Mouse (Mus musculus) urinary bladder, postnatal 4 days (tissue): ENCODE data around the gene Fam207a.
A peak's percentile ranks its signal among the peaks of the same experiment; 100 is the strongest.

Source experiments
- DNase-seq, 2 experiments: peaks; one replicate each; pipeline ENCODE4 v3.0.0; 2021 to 2022; ENCODE audit warnings: low spot score in 2 of 2

Fam207a gene

DNA sequence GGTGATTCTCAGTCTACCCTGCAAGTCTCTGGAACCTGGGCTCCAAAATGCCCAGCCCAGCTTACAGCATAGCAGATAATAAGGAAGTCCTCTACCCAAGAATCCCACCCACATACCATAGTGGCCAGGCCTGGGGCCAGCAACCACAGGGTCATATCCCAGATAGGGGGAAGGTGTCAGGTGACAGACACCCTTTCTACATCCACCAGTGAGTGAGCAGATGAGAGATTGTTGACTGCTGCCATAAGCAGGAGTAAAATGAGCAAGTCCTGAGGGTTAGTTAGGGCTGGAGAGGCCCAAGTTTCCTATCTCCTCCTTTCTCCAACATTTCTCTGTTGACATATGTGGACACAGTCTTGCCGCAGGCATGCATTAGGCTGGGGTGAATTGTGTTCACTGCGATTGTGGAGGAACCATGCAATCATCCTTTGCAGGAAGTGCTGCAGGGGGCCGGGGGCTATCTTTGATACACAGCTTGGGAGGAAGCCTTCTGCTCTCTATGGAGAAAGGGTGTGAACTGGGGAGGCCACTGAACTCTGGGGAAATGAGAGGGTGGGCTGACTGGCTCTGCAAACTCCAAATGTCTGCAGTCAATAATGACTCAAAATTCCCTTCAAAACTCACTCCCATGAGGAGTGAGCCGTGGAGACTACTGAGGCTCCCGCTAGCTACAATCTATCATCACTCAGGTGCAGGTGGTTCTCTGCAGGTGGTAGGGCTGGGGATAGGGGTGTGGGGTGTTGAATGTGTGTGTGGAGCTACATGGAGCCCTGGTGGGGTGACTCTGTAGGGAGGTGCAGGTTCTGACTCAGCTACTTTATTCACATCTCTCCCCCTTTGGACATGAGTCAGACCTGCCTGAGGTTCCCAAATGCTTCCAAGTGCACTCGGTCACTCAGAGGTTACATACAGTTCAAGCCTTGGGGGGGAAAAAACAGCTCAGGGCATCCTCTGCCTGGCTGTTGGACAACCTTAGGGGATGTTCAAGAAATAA, 15.7 kb upstream of the Fam207a start:
- DNase-seq = no peak

DNA sequence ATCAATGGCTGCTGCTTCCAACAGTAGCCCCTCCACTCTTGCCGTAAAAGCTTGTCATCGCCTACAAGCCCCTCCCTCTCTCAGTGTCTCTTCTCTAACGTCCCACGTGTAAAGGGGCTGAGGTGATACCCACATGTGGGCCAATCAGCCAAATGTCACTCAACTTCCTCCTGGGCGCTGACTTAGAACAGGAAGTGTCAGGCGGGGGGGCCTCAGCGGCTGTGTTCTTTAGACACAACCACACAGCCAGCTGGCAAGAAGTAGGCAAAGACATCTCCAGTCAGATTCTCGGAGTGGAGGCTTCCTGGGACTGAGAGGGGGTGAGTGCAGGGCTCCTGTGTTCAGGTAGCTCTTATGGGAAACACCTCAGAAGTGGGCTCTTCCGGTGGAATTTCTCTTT, 14.6 kb upstream of the Fam207a start, which contains the start of gene Itgb2:
TSS of gene Itgb2 (plus strand) at position 113 of the 400 bp plus-strand sequence.
- DNase-seq = no peak

DNA sequence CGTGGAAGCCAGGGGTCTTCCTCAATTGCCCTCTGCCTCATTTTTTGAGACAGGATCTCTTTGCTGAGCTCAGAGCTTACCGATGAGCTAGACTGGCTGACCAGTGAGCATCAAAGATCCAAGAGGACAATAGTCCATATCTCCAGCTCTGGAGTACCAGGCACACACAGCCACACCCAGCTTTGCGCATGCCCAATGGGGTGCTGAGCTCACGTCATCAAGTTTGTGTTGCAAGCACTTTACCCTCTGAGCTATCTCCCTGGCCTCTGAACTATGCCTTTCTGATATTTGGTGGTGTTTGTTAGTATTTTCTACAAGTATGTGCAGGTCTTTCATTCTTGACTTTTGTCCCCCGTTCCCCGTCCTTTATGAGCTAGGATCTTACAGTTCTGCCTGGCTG, 13.0 kb upstream of the Fam207a start:
- DNase-seq = no peak

DNA sequence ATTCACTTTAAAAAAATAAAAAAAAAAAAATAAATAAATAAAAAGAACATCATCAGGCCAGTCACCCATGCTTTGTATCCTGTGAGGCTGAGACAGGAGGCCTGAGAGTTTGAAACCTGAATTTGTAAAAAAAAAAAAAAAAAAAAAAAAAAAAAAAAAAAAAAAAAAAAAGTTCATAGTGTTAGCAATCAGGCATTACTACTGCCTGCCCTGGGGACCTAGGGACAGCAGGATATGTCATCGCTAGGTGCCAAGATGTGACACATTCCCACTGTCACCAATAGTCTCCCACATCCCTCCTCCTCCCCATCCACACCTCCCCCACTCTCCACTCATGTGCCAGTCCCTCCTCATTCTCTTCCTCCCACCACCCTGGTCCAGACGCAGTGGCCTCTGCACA, 10.9 kb upstream of the Fam207a start:
- no peak for DNase-seq

DNA sequence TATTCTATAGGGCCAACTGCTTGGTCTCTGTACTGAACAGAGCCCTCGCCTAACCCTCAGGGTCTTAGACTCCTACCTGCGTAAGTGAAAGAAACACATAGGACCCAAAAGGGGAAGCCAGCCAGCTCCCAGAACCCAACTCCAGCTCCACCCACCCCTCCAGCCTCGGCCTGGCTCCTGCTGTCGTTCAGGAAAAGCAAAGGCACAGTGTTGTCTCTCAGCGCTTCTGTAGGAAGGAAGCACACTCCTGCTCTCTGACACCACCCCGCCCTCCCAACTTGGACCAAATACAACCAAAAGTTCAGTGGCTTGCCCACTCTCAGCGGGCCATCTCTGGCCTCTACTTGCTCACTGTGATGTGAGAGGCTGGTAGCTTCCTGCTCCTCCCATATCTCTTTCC, 7.7 kb upstream of the Fam207a start:
- DNase-seq = no peak

DNA sequence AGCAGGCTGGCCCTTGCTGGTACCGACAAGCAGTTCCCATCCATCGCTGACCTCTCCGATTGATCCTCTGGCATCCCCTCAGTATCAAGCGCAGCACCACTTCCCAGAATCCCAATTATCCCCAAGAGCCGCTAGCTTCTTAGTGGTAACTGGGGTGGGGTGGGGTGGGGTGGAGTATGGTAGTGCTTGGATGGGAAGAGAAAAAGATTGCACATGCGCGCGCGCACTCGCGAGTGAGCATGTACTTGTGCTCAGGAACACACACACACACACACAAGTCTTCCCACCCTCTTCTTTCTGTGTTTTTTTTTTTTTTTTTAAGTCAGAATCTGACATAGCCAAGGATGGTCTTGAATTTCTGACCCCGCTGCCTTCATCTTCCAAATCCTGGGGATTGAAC, 7.2 kb upstream of the Fam207a start:
- no peak for DNase-seq

DNA sequence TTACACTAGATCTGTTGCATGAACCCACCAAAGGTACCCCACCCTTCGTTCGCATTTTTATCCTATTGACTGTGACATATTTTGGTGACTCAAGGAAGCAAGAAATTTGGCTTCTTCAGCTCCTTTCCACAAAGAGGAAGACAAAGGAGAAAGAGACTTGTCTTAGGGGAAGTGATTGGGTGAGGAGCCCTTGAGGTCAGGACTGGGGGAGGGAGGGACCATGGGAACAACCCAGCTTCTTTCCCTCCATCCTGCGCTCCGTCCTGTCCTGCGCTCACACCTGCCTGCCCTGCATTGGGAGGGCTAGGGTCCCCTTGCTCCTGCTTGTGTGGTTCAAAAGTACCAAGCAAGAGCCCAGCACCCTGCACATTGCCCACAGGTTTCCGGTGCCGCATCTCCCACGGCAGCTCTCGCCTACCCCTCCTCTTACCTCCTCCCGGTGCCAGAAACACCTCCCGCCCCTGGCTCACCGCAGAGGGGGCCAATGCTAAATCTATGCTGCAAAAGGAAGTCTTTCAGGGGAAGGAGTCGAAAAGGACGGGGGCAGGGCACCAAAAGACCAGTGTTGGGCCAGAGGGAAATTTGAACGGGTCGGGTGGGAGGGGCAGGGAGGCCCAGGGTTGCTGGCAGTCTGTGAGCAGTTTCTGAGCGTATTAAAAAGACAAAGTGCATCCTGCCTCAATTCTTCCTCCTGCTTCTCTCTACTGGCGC, 6.6 kb upstream of the Fam207a start:
- no peak for DNase-seq

DNA sequence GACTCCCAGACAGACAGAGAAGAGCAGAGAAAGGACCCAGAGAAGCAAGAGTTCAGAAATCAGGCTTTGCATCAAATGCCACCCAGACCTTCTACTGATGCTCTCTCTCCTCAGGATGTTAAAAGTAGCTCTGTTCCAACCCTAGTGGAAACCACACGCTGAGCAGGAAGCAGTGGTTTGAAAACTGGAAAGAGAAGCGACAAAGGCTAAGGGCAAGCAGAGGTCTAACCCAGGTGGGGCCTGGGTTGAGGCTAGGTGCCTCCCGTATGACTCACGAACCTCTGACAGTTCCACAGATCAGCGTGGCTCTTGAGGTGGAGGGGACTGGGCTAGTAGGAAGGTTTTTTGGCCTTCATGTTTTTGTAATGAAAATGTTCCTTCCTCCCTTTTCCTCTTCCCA, 4.9 kb upstream of the Fam207a start:
- no peak for DNase-seq

DNA sequence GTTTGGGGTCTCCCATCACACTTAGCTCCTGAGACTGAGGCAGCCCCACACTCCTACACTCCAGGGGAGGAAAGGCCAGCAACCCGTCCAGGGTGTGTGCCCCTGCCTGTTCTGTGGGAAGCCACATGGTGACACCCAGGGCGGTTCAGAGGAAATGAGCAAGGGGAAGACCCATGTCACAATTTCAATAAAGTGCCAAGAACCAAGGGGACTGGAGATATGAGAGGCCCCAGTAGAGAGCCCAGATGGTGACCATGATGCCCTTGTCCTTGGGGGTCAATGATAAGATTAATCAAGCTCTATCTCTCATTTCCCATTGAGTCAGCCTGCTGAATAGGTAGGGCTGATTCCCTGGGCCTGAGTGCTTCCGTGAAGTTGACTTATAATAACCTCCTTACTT, 3.6 kb upstream of the Fam207a start:
- no peak for DNase-seq

DNA sequence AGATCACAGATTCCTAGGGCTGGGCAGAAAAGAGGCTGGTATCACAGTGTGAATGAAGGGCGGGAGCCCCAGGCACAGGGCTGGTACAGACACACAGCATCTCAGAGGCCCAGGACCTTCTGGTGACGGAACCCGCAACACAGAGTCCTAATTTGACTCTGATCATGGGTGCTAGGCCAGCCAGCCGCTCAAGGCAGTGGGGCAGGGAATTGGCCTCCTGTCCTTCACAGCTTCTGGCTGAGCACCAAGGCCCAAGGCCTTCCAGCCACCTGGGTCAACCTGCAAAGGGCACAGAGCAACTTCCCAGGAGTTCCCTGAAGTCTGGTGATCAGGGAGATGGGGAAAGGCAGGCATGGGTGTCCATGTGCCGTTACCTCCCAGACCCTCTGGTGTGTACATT, 2.2 kb upstream of the Fam207a start:
- DNase-seq = no peak

DNA sequence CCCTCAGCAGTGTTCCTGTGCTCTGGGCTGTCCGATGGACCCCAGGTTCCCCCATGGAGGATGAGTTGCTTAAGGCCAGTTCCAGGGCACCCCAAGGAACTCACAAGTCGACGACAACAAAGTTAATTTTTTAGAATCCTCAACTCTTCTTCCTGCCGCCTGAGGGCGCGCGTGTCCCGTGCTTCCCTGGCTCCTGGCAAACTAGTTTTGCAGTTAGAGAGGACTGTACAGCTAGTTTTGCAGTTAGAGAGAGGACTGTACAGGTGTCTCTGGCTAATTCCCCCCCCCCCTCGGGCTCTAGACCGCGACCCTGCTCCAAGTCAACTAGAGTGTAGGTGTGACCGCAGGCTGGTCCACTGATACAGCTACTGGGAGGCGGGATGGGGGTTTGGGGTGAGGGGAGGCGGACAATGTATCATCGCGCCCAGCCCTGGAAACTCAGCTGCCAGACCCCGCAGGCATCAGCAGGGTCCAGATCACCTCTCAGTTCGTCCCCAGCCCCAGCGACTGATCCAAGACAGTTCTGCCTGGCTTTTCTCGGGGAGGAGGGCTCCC, 1.6 kb upstream of the Fam207a start:
- peak in 1 of 2 experiments; percentile 57 for DNase-seq

DNA sequence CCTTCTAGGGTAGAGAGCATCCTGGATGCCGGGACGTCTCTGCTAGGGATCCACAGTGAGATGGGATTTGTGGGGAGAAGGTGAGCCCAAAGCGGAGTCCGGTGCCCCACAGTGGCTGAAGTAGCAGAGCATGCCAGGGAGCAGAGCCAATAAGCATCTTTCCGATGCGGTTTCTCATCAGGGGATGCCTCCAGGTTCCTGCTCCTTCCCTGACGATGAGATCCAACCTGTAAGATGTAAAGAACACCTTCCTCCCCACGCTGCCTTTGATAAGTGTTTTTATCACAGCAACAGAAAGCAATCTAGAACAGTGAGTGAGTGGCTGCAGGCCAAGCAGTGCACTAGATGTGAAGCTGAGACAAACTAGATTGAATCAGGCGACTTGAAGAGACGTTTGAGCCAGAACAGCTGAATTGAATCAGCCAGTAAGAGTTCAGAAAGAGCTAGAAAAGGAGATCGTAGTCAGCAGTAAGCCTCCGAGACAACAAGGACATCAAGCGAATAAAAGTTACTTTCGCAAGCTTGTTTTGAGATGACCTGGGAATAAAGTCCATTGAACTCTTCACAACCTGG, 880 bp upstream of the Fam207a start:
- DNase-seq = no peak

DNA sequence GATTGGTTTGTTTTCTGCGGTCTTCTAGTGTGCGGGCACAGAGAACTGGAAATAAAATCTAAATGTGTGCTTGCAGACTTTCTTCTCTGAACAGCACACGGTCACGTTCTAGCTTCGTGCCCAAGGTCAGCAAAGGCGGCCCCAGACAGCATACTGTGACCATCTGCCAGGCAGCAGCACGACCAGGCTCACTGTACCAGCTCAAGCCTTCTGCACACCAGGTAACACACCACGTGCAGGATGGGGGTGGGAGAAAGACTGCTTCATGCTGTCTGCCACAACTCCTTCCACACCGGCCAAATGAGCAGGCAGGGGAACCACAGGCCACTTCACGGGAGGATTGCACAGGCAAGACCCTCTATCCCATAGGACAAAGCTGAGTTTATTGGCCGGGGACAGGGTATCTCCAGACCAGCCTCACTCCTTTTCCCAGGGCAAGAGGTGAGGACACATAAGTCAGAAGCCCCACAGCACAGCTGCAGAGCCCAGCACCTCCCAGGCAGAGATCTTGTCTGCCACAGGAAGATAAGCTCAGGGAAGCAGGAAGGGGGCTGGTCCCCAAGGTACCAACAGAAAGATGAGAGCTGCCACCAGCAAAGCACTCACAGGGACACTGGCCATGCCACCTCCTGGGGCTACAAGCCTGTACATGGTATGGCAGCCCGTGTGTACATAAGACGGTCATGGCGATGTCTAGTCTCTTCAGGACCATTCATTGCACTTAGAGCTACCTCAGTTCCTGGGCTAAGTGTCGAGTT, 5.2 kb downstream of the Fam207a start:
- DNase-seq = no peak

DNA sequence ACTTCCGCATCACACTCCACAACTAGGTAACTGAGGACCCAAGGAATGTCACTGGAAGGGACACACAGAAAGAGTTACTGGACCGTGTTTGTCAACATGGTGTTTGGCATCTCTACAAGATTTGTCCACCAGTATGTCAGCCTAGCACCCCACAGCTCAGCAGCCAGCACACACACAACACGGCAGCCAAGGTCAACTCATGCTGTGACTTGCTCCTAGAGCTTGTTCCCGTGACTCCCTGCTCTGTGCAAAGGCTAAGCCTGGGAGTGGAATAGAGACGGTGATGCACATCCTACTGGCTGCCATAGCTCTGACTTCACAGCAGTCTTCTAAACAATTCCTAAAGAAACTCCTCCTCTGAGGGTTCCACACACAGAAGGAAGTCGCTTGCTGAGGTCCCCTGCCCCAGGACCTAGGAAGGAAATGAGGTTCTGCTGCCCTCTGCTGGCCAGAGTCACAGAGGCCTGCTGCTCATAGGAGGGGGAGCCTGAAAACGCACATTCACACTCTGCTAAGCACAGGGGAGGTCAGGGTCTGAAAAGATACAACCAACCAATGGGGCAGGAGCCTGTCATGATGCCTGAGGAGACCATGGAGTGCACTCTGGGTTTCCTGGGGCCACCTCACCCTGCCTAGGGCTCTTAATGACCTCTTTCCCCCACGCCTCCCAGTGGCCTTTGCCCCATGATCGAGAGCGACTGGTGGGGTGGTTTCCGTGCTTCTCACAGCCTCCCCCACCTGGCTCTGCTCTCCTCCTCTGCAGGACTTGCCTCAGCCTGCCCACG, 6.0 kb downstream of the Fam207a start:
- peak; percentile 76 to 91 for DNase-seq

DNA sequence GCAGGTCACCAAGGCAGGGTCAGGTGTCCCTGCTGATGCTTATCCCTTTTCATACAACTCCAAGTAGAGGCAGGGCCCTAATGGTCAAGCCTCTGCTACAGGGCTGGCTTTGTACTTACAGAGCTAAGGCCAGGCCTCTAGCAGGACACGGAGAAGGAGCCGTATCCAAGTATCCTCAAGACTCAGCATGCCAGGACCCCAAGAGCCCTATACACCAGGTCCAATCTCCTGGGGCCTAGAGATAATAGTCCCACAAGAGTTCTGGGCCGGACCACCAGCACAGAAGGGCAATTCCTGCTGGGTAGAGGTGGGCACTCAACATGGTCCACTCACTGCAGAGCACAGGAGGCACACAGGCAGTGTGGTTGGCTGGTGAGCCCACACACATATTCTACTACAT, 6.8 kb downstream of the Fam207a start:
- no peak for DNase-seq

DNA sequence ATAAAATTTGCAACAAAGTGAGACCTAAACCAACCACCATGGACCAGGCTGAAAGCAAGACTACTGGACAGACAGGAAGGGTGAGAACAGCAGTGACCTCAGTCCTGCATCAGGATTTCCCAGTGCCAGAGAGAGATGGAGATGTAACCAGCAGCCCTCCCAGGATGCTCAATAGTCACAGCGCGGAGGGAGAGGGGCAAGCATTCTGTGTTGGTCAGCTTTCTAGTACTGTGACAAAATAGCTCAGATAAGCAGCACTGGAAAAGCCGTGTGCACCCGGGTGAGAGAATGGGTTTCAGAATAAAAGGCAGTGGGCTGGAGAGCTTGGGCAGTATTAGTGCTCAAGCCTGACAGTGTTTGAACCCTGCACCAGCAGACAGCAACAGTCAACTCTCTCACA, 7.8 kb downstream of the Fam207a start:
- no peak for DNase-seq

DNA sequence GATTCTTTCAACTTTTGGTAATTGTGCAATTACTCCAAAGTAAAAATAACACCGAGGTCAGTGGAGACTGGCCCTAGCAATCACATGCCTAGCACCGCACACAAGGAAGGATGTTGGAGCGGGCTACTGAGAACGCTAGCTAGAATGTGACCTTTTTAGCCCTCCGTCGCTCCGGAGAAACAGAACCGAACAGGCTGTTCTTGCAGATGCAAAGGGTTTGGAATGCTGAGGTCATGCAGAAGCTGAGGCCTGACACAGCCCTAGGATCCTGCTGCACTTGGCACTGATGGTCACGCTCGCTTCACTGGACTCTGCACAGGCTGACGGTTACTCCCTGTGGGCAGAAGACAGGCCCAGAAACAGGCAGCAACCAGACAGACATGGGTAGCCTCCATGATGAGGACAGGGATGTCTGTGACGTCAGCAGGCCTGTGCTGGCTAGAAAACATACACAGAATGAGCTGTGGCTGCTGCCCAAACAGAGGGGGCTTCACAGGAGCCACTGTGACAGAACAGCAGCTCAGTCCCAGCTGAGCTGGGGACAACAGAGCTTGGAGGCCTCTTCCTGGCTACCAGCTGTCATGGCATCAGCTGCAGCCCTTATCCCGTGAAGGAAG, 8.5 kb downstream of the Fam207a start:
- DNase-seq = no peak

DNA sequence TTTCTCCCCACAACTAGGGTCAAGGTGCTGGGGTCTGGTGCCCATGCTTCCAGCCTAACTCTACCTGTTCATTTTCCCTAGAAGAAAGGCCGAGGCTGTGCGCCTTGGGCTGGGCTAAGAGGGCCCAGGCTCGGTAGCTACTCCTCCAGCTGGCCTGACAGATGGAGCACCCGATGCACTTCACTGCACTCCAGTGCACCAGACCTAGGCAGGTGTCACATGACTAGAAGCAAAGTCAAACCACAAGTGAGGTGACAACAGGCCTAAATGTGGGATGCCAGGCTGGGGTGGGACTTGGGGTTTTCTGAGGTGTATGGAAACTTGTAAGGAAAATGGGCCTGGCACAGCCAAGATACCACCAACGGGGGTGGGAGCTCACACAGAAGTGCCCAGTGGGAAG, 9.1 kb downstream of the Fam207a start:
- no peak for DNase-seq

DNA sequence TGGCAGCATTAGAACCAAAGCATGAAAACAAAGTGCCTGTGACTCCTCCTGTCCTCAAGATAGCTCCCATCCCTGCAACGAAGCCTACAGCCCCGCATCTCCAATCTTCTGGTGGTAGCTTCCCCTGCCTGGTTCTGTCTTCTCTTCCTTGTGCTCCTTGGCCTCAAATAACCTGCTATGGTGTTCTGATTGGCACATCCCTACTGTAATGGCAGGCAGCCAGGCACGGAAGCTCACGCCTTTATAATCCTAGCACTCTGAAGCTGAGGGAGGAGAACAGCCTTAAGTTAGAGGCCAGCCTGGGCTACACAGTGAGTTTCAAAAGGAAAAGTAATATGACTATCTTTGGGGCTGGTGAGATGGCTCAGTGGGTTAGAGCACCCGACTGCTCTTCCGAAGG, 11.4 kb downstream of the Fam207a start:
- DNase-seq = no peak
